Mouse (Mus musculus) kidney, embryonic 15.5 days (tissue): ENCODE data around the gene Gm17190. TPM values are rescaled to one million over a fixed set of nuclear protein-coding genes. Genes with fewer than 3 reads are reported as not detected.

Experiments used
- ATAC-seq: fragments of 200-750 bp; cut with Nextera tagmentation; replicated peaks from 2 replicates; pipeline ENCODE4 v1.8.0; 2017; ENCODE audit warnings: moderate TSS enrichment; ENCODE audit not compliant: low FRiP score
- H3K27ac ChIP-seq: fragments of 300-500 bp; sonication (generic); 2 replicates; pipeline ENCODE4 v1.5.1; 2015; ENCODE audit warnings: mild to moderate bottlenecking, inconsistent platforms
- H3K27me3 ChIP-seq: fragments of 300-500 bp; sonication (generic); 2 replicates; pipeline ENCODE4 v1.6.1; 2015; ENCODE audit warnings: inconsistent platforms
- H3K36me3 ChIP-seq: fragments of 300-500 bp; sonication (generic); 2 replicates; pipeline ENCODE4 v1.6.1; 2015; ENCODE audit warnings: inconsistent platforms
- H3K4me1 ChIP-seq: fragments of 300-500 bp; sonication (generic); 2 replicates; pipeline ENCODE4 v1.6.1; 2015; ENCODE audit warnings: inconsistent platforms
- H3K4me2 ChIP-seq: fragments of 300-500 bp; sonication (generic); 2 replicates; pipeline ENCODE4 v1.6.1; 2015; ENCODE audit warnings: moderate library complexity, mild to moderate bottlenecking, inconsistent platforms
- H3K4me3 ChIP-seq: fragments of 300-500 bp; sonication (generic); replicated peaks from 2 replicates; pipeline ENCODE4 v1.5.1; 2015; ENCODE audit warnings: mild to moderate bottlenecking, inconsistent platforms
- H3K9ac ChIP-seq: fragments of 300-500 bp; sonication (generic); 2 replicates; pipeline ENCODE4 v1.6.1; 2015; ENCODE audit warnings: mild to moderate bottlenecking, inconsistent platforms
- H3K9me3 ChIP-seq: fragments of 300-500 bp; sonication (generic); replicated peaks from 2 replicates; pipeline ENCODE4 v1.6.1; 2016; ENCODE audit warnings: inconsistent platforms
- whole genome bisulfite sequencing: fragments of 180-500 bp; shearing (Covaris S2); methylation state at CpG from one replicate; pipeline ENCODE4 v1.1.7; 2015; ENCODE audit warnings: mixed read lengths; 5-methylcytosine and 5-hydroxymethylcytosine counted together
- polyA plus RNA-seq: library from polyadenylated mRNA; unstranded; fragments of >200 nt; fragmentation: Nextera tagmentation; extraction: Ambion mirVana; gene quantifications from 2 replicates; pipeline ENCODE4 v1.2.1, GENCODE M21; 2015

Gm17190 gene
- polyA plus RNA-seq, 1 experiment from 2014 or later: not detected

GRCm38 (mm10) chr13:96125011-96125410 lies 43.2 kb downstream of the Gm17190 start:
- peaks cover 39% of the 10 kb centered on the region for H3K27me3 ChIP-seq
- 67% methylated on average over 5 of the region's 5 CpGs for WGBS
- no peak overlapping the region for H3K4me2 ChIP-seq
- no peaks in the 10 kb centered on the region for H3K9me3 ChIP-seq
- H3K36me3 ChIP-seq: no peaks in the 10 kb centered on the region
- no peak overlapping the region for H3K27ac ChIP-seq
- ATAC-seq: no peak
- H3K4me1 ChIP-seq: no peaks in the 10 kb centered on the region
- H3K9ac ChIP-seq: no peak overlapping the region
- no peak overlapping the region for H3K4me3 ChIP-seq

- WGBS: 72% methylated on average over 6 of the region's 6 CpGs
- Histone ChIP-seq H3K4me3 (no peak overlapping the region), H3K4me2 (no peak overlapping the region), H3K27me3 (peaks cover 56% of the 10 kb centered on the region), H3K9ac (no peak overlapping the region), H3K4me1 (peaks cover 12% of the 10 kb centered on the region), H3K36me3 (no peaks in the 10 kb centered on the region), H3K27ac (no peak overlapping the region), H3K9me3 (no peaks in the 10 kb centered on the region)
- no peak for ATAC-seq
These were observed 44.8 kb downstream of the Gm17190 start for GRCm38 (mm10) chr13:96126669-96127068.

- WGBS: 77% methylated on average over 3 of the region's 3 CpGs
- Histone ChIP-seq H3K4me3 (no peak overlapping the region), H3K9me3 (no peaks in the 10 kb centered on the region)
These were observed 47.2 kb downstream of the Gm17190 start for GRCm38 (mm10) chr13:96129081-96129480.

GRCm38 (mm10) chr13:96131050-96131449 lies 49.2 kb downstream of the Gm17190 start:
- H3K27me3 ChIP-seq: peaks cover 94% of the 10 kb centered on the region
- H3K36me3 ChIP-seq: no peaks in the 10 kb centered on the region
- H3K9me3 ChIP-seq: no peaks in the 10 kb centered on the region
- ATAC-seq: peak; percentile 57
- no peak overlapping the region for H3K27ac ChIP-seq
- peak overlapping the region; percentile 96 for H3K4me2 ChIP-seq
- H3K9ac ChIP-seq: no peak overlapping the region
- peak overlapping the region; percentile 48 for H3K4me3 ChIP-seq
- H3K4me1 ChIP-seq: peaks cover 33% of the 10 kb centered on the region
- WGBS: 0% methylated on average over 28 of the region's 30 CpGs

More at GRCm38 (mm10) chr13:96129081-96129480, 47.2 kb downstream of the Gm17190 start:
- no peaks in the 10 kb centered on the region for H3K36me3 ChIP-seq
- H3K4me2 ChIP-seq: no peak overlapping the region
- H3K9ac ChIP-seq: no peak overlapping the region
- H3K4me1 ChIP-seq: peaks cover 33% of the 10 kb centered on the region
- no peak overlapping the region for H3K27ac ChIP-seq
- no peak for ATAC-seq
- peaks cover 80% of the 10 kb centered on the region for H3K27me3 ChIP-seq

GRCm38 (mm10) chr13:96131911-96132310 lies 50.1 kb downstream of the Gm17190 start:
- no peak overlapping the region for H3K27ac ChIP-seq
- H3K4me1 ChIP-seq: peaks cover 33% of the 10 kb centered on the region
- under 1% methylated on average over 19 of the region's 19 CpGs for WGBS
- H3K9me3 ChIP-seq: no peaks in the 10 kb centered on the region
- peak overlapping the region; percentile 48 for H3K4me3 ChIP-seq
- 0 out of 2 replicates have a peak overlapping the region, but pooled peaks have one; percentile 31 for H3K9ac ChIP-seq
- no peaks in the 10 kb centered on the region for H3K36me3 ChIP-seq
- H3K27me3 ChIP-seq: peaks cover 89% of the 10 kb centered on the region
- peak overlapping the region; percentile 96 for H3K4me2 ChIP-seq
- ATAC-seq: peak; percentile 54; the same call in 1 of the 2 replicates

GRCm38 (mm10) chr13:96132401-96132816 lies 50.6 kb downstream of the Gm17190 start, which contains the start of gene Sv2c:
TSS of gene Sv2c (minus strand) at chr13:96132577.
- Histone ChIP-seq H3K27ac (no peak within 1 kb of the TSS), H3K9me3 (no peaks in the 10 kb centered on the region), H3K4me3 (peak within 1 kb of the TSS; percentile 48), H3K9ac (0 out of 2 replicates have a peak within 1 kb of the TSS, but pooled peaks have one; percentile 31), H3K4me1 (peaks cover 33% of the 10 kb centered on the region), H3K36me3 (no peaks in the 10 kb centered on the region), H3K27me3 (peaks cover 85% of the 10 kb centered on the region), H3K4me2 (peak within 1 kb of the TSS; percentile 96)
- WGBS: under 1% methylated on average over 40 of the region's 44 CpGs
- peak; percentile 91 for ATAC-seq

Other genes with a start within 250 kb of the Gm17190 start
- 10.1 and 10.6 TPM in 2 replicates for gene Iqgap2, start 190.1 kb upstream of the Gm17190 start, polyA plus RNA-seq
- gene Gm20075, start 678 bp upstream of the Gm17190 start, polyA plus RNA-seq: 21.8 and 23.9 TPM in 2 replicates
- 0.90 and 1.4 TPM in 2 replicates for gene Sv2c, start 50.5 kb downstream of the Gm17190 start, polyA plus RNA-seq